Mouse (Mus musculus): ENCODE results near the gene Ets2.

- no peak for TF ChIP-seq GATA1 (IDR thresholded peaks at IDR 0.05; ENCODE audit: borderline replicate concordance, low read length)
- no peak for TF ChIP-seq FLI1 (IDR thresholded peaks at IDR 0.05; ENCODE audit: low read length)
Measured at GRCm38 (mm10) chr16:95717631-95718030, 15.8 kb downstream of the Ets2 start.
